8 mouse cellular contexts compared by ENCODE assay signal in the genomic region with DNA sequence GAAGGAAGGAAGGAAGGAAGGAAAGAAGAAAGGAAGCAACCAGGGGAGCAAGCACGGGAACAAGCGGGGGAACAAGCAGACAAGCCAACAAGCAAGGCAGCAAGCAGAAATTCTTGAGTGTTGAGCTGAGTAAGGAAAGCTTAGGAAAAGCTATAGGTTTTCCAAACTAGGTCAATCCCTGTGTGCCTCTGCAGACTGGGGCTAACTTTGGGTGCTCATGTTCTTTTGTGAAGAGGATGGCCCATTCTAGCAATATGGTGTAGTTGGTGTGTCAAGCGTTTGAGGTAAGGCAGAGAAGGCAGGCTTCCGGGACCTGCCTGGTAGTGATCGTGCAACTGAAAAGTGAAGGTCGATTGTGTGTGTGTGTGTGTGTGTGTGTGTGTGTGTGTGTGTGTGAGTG. TPM values are rescaled to one million over a fixed set of nuclear protein-coding genes. Genes with fewer than 3 reads are reported as not detected.
A peak's percentile ranks its signal among the peaks of the same experiment; 100 is the strongest.
DNase-seq lines count a peak whose midpoint lies in the region; ATAC-seq and TF ChIP-seq lines count a peak whose summit lies in the region.

No protein-coding gene starts in this region.

- ATAC-seq in forebrain, embryonic 15.5 days (replicated peaks): peak; percentile 3; the same call in 1 of the 2 replicates
- ATAC-seq in forebrain, postnatal 0 days: no peak
- no peak for ATAC-seq in heart, embryonic 15.5 days (replicated peaks; ENCODE audit: insufficient number of reproducible peaks, insufficient read depth, low FRiP score, low read depth)
- no peak for ATAC-seq in monocyte, adult 5-6 weeks (replicated peaks; ENCODE audit: insufficient number of reproducible peaks, low FRiP score, low TSS enrichment, poor library complexity, severe bottlenecking)

- H3K36me3 ChIP-seq in forebrain, embryonic 15.5 days: no peaks in the 10 kb centered on the region
- no peaks in the 10 kb centered on the region for H3K36me3 ChIP-seq in forebrain, postnatal 0 days (ENCODE audit: insufficient read depth)
- H3K36me3 ChIP-seq in heart, embryonic 15.5 days: no peaks in the 10 kb centered on the region

- no peak overlapping the region for H3K4me3 ChIP-seq in forebrain, embryonic 15.5 days
- no peak overlapping the region for H3K4me3 ChIP-seq in forebrain, postnatal 0 days (ENCODE audit: low read depth, low read length)
- no peak overlapping the region for H3K4me3 ChIP-seq in heart, embryonic 15.5 days

- no peak for TF ChIP-seq CTCF in forebrain, postnatal 0 days (IDR thresholded peaks at IDR 0.05; ENCODE audit: low read depth)

- 89% methylated on average over 6 of the region's 6 CpGs for WGBS in forebrain, embryonic 15.5 days
- 92% methylated on average over 6 of the region's 6 CpGs for WGBS in forebrain, postnatal 0 days
- WGBS in heart, embryonic 15.5 days: 83% methylated on average over 6 of the region's 6 CpGs

- no peak for DNase-seq in forebrain, postnatal 0 days
- DNase-seq in lung, postnatal 10 days: peak; percentile 7
- no peak for DNase-seq in lung, postnatal 25 days (ENCODE audit: low spot score)
- peak; percentile 50 for DNase-seq in adipocyte (ENCODE audit: low spot score)
- DNase-seq in right cerebral cortex, postnatal 14 days: peak; percentile 9

- no peaks in the 10 kb centered on the region for H3K27me3 ChIP-seq in forebrain, embryonic 15.5 days
- no peaks in the 10 kb centered on the region for H3K27me3 ChIP-seq in forebrain, postnatal 0 days (ENCODE audit: insufficient read depth, low read length)
- no peaks in the 10 kb centered on the region; the same call in 1 of the 2 replicates for H3K27me3 ChIP-seq in heart, embryonic 15.5 days

- H3K9ac ChIP-seq in forebrain, embryonic 15.5 days (replicated peaks): no peak overlapping the region
- no peak overlapping the region for H3K9ac ChIP-seq in forebrain, postnatal 0 days
- no peak overlapping the region for H3K9ac ChIP-seq in heart, embryonic 15.5 days

- no peaks in the 10 kb centered on the region for H3K9me3 ChIP-seq in forebrain, embryonic 15.5 days
- no peaks in the 10 kb centered on the region for H3K9me3 ChIP-seq in forebrain, postnatal 0 days (ENCODE audit: low read length)
- no peaks in the 10 kb centered on the region for H3K9me3 ChIP-seq in heart, embryonic 15.5 days (replicated peaks)

- no peak overlapping the region for H3K4me2 ChIP-seq in forebrain, embryonic 15.5 days (replicated peaks)
- no peak overlapping the region for H3K4me2 ChIP-seq in forebrain, postnatal 0 days (ENCODE audit: low read depth)
- H3K4me2 ChIP-seq in heart, embryonic 15.5 days: peak overlapping the region; percentile 86; the same call in 1 of the 2 replicates

- no peak overlapping the region for H3K27ac ChIP-seq in forebrain, embryonic 15.5 days (replicated peaks)
- no peak overlapping the region for H3K27ac ChIP-seq in forebrain, postnatal 0 days (ENCODE audit: low read depth, low read length)
- no peak overlapping the region for H3K27ac ChIP-seq in heart, embryonic 15.5 days

- H3K4me1 ChIP-seq in forebrain, embryonic 15.5 days: no peaks in the 10 kb centered on the region
- no peaks in the 10 kb centered on the region for H3K4me1 ChIP-seq in forebrain, postnatal 0 days (ENCODE audit: insufficient read depth)
- H3K4me1 ChIP-seq in heart, embryonic 15.5 days (replicated peaks): no peaks in the 10 kb centered on the region

RNA-seq across cellular contexts. Expression of a gene that starts 54.8 kb away (rescaled TPM):
- 156 and 165 TPM in 2 replicates for polyA plus RNA-seq in forebrain, embryonic 15.5 days (2015; fragmentation: Nextera tagmentation; extraction: Ambion mirVana)
- total RNA-seq in forebrain, postnatal 0 days (2014; rRNA removed): 50.0 and 60.1 TPM in 2 replicates
- polyA plus RNA-seq in forebrain, postnatal 0 days (2015; fragmentation: Nextera tagmentation; extraction: Ambion mirVana): 37.7 and 41.5 TPM in 2 replicates
- polyA plus RNA-seq in heart, embryonic 15.5 days (2015; fragmentation: Nextera tagmentation; extraction: Ambion mirVana): 49.7 and 50.8 TPM in 2 replicates
- 37.1 to 69.1 TPM (median 58.8 TPM) in 3 replicates for total RNA-seq in monocyte, adult 5-6 weeks (2017)

Comparison
In these comparisons a context has a peak if more than half of its experiments do, and no peak if none do; other contexts are left out.
1. DNase-seq: peak in lung, postnatal 10 days (single experiment), adipocyte (single experiment) and right cerebral cortex, postnatal 14 days (single experiment); none in forebrain, postnatal 0 days (single experiment) and lung, postnatal 25 days (single experiment).